Mouse (Mus musculus) intestine, embryonic 14.5 days (tissue): Measurements from ENCODE around the gene Aldh3b2. TPM values are rescaled to one million over a fixed set of nuclear protein-coding genes. Genes with fewer than 3 reads are reported as not detected.

Source experiments
- ATAC-seq: fragments of 200-750 bp; cut with Nextera tagmentation; replicated peaks from 2 replicates; pipeline ENCODE4 v1.8.0; 2017; ENCODE audit warnings: low read depth, moderate number of reproducible peaks, moderate TSS enrichment, moderate library complexity; ENCODE audit not compliant: low FRiP score, low TSS enrichment
- DNase-seq: peaks from one replicate; pipeline ENCODE4 v3.0.0-alpha.2; 2018; ENCODE audit warnings: low spot score
- H3K27ac ChIP-seq: fragments of 300-500 bp; sonication (generic); 2 replicates; pipeline ENCODE4 v1.5.1; 2014; ENCODE audit warnings: low read depth, mild to moderate bottlenecking, control low read depth
- H3K27me3 ChIP-seq: fragments of 300-500 bp; sonication (generic); replicated peaks from 2 replicates; pipeline ENCODE4 v1.6.1; 2014; ENCODE audit warnings: low read length, control low read depth; ENCODE audit not compliant: control insufficient read depth, insufficient read depth
- H3K36me3 ChIP-seq: fragments of 300-500 bp; sonication (generic); 2 replicates; pipeline ENCODE4 v1.6.1; 2014; ENCODE audit warnings: low read length, control low read depth; ENCODE audit not compliant: control insufficient read depth, insufficient read depth
- H3K4me1 ChIP-seq: fragments of 300-500 bp; sonication (generic); replicated peaks from 2 replicates; pipeline ENCODE4 v1.6.1; 2014; ENCODE audit warnings: low read length, control low read depth, mixed read lengths; ENCODE audit not compliant: control insufficient read depth, insufficient read depth
- H3K4me2 ChIP-seq: fragments of 300-500 bp; sonication (generic); 2 replicates; pipeline ENCODE4 v1.6.1; 2014; ENCODE audit warnings: low read length
- H3K4me3 ChIP-seq: fragments of 300-500 bp; sonication (generic); 2 replicates; pipeline ENCODE4 v1.5.1; 2014; ENCODE audit warnings: low read depth, low read length, control low read depth, mixed read lengths
- H3K9ac ChIP-seq: fragments of 300-500 bp; sonication (generic); 2 replicates; pipeline ENCODE4 v1.6.1; 2014; ENCODE audit warnings: mild to moderate bottlenecking, low read length
- H3K9me3 ChIP-seq: fragments of 300-500 bp; sonication (generic); 2 replicates; pipeline ENCODE4 v1.6.1; 2016; ENCODE audit warnings: low read length, control low read depth; ENCODE audit not compliant: control insufficient read depth
- WGBS: fragments of 180-500 bp; shearing (Covaris S2); extraction: QIAGEN DNeasy Blood & Tissue Kit; methylation state at CpG from one replicate; pipeline ENCODE4 v1.1.7; 2014; 5-methylcytosine and 5-hydroxymethylcytosine counted together
- polyA plus RNA-seq: library from polyadenylated mRNA; unstranded; fragments of >200 nt; fragmentation: Nextera tagmentation; extraction: Ambion mirVana; gene quantifications from 2 replicates; pipeline ENCODE4 v1.2.1, GENCODE M21; 2014

The Aldh3b2 gene
- polyA plus RNA-seq, 1 experiment from 2014 or later: 1.0 TPM

GRCm38 (mm10) chr19:3988750-3989149 is 16.6 kb downstream of the Aldh3b2 start:
- H3K9me3 ChIP-seq: no peaks in the 10 kb centered on the region
- H3K4me2 ChIP-seq: no peak overlapping the region
- DNase-seq (no peak), ATAC-seq (no peak)
- no peak overlapping the region for H3K27ac ChIP-seq
- H3K4me3 ChIP-seq: no peak overlapping the region
- H3K9ac ChIP-seq: no peak overlapping the region
- H3K4me1 ChIP-seq: peaks cover 24% of the 10 kb centered on the region
- H3K36me3 ChIP-seq: no peaks in the 10 kb centered on the region
- H3K27me3 ChIP-seq: no peaks in the 10 kb centered on the region
- WGBS: 82% methylated on average over 4 of the region's 4 CpGs

DNA sequence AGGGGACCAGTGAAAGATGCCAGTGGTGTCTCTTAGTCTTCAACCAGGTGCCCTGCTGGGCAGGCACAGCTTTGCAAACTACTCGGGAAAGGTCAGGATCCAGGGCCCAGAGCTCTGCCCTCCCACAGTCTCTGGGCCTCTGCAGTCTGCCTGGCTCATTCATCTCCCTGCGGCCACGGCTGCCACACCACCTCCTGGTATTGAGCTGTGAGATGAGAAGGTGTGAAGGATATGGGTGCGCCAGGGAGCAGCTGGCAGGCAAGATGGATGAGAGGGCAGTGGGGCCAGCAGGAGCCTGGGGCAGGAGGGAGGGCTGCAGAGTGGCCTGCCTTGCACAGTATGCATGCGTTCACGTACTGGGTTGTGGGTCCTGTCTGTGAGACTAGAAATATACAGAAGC is 18.7 kb downstream of the Aldh3b2 start:
- H3K36me3 ChIP-seq: no peaks in the 10 kb centered on the region
- WGBS: 24% methylated on average over 6 of the region's 6 CpGs
- DNase-seq: no peak

GRCm38 (mm10) chr19:3991562-3991961 is 19.4 kb downstream of the Aldh3b2 start:
- WGBS: 89% methylated on average over 3 of the region's 3 CpGs
- no peak for ATAC-seq
- H3K4me1 ChIP-seq: peaks cover 6% of the 10 kb centered on the region
- no peak overlapping the region for H3K9ac ChIP-seq
- H3K27ac ChIP-seq: no peak overlapping the region
- H3K4me3 ChIP-seq: no peak overlapping the region
- no peaks in the 10 kb centered on the region for H3K9me3 ChIP-seq
- DNase-seq: no peak
- H3K4me2 ChIP-seq: no peak overlapping the region
- H3K27me3 ChIP-seq: no peaks in the 10 kb centered on the region
- no peaks in the 10 kb centered on the region for H3K36me3 ChIP-seq

More for the DNA sequence above, 18.7 kb downstream of the Aldh3b2 start:
- Histone ChIP-seq H3K4me2 (no peak overlapping the region), H3K27me3 (no peaks in the 10 kb centered on the region), H3K9me3 (no peaks in the 10 kb centered on the region), H3K9ac (no peak overlapping the region), H3K27ac (no peak overlapping the region), H3K4me1 (peaks cover 14% of the 10 kb centered on the region), H3K4me3 (no peak overlapping the region)
- no peak for ATAC-seq

GRCm38 (mm10) chr19:3991966-3992365 is 19.8 kb downstream of the Aldh3b2 start:
- 89% methylated on average over 3 of the region's 3 CpGs for WGBS
- Histone ChIP-seq H3K27me3 (no peaks in the 10 kb centered on the region), H3K36me3 (no peaks in the 10 kb centered on the region), H3K4me1 (peaks cover 2% of the 10 kb centered on the region), H3K4me2 (no peak overlapping the region), H3K27ac (no peak overlapping the region), H3K9ac (no peak overlapping the region), H3K9me3 (no peaks in the 10 kb centered on the region), H3K4me3 (no peak overlapping the region)
- DNase-seq: no peak
- no peak for ATAC-seq

DNA sequence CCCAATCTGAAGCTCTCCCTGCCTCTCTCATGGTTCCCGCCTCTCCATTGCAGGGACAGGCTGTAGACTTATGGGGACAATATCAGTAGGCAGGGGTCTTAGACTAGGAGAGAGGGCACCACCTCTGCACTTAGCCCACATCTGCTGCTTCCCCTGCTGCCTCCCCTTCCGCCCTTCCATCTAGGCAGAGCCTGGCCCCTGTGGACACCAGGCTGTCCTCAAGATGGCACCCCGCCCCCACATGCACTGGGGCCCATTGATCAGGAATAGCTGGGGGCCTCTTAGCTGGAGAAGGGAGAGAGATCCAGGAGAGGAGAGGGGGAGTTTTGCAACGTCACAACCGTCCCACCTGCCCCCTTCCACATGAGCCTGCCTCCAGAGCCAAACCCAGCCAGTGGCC is 20.3 kb downstream of the Aldh3b2 start, which contains the start of gene Tbx10:
Tbx10 (plus strand) TSS at position 337 of the 400 bp plus-strand sequence.
- Histone ChIP-seq H3K36me3 (no peaks in the 10 kb centered on the region), H3K4me2 (no peak within 1 kb of the TSS), H3K27me3 (no peaks in the 10 kb centered on the region), H3K4me1 (no peaks in the 10 kb centered on the region), H3K9ac (no peak within 1 kb of the TSS), H3K9me3 (no peaks in the 10 kb centered on the region), H3K27ac (no peak within 1 kb of the TSS), H3K4me3 (no peak within 1 kb of the TSS)
- ATAC-seq (no peak), DNase-seq (no peak)
- WGBS: 63% methylated on average over 5 of the region's 5 CpGs

- H3K9ac ChIP-seq: no peak overlapping the region
- peaks cover 5% of the 10 kb centered on the region; the same call in 1 of the 2 replicates for H3K4me1 ChIP-seq
- H3K4me3 ChIP-seq: no peak overlapping the region
- H3K27ac ChIP-seq: no peak overlapping the region
- H3K27me3 ChIP-seq: no peaks in the 10 kb centered on the region
- H3K9me3 ChIP-seq: no peaks in the 10 kb centered on the region
- ATAC-seq: no peak
- no peak overlapping the region for H3K4me2 ChIP-seq
- H3K36me3 ChIP-seq: no peaks in the 10 kb centered on the region
- WGBS: 68% methylated on average over 6 of the region's 6 CpGs
- no peak for DNase-seq
These were observed 22.8 kb downstream of the Aldh3b2 start for GRCm38 (mm10) chr19:3994932-3995331.

- H3K27ac ChIP-seq: no peak overlapping the region
- DNase-seq (no peak), ATAC-seq (no peak)
- H3K4me2 ChIP-seq: no peak overlapping the region
- no peaks in the 10 kb centered on the region for H3K9me3 ChIP-seq
- H3K9ac ChIP-seq: no peak overlapping the region
- H3K27me3 ChIP-seq: no peaks in the 10 kb centered on the region
- H3K36me3 ChIP-seq: no peaks in the 10 kb centered on the region
- peaks cover 5% of the 10 kb centered on the region; the same call in 1 of the 2 replicates for H3K4me1 ChIP-seq
- no peak overlapping the region for H3K4me3 ChIP-seq
- 66% methylated on average over 3 of the region's 3 CpGs for WGBS
These were observed 23.4 kb downstream of the Aldh3b2 start for GRCm38 (mm10) chr19:3995505-3995904.

DNA sequence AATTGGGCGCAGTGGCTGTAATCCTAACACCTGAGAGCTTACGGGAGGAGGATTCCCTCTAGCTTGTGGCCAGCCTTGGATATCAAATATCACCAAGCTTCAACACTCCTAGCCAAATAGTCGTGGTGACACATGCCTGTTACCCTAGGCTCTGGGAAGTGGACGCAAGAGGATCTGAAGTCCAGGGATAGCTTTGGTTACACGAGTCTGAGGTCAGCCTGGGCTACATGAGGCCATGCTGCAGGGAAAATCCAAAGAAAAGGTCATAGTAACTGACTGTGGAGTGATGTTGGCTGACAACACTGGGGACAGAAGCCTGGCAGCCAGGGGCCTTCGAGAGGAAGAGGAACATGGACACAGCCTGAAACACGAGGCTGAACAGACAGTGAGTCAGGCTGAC is 24.0 kb downstream of the Aldh3b2 start:
- H3K27ac ChIP-seq: no peak overlapping the region

DNA sequence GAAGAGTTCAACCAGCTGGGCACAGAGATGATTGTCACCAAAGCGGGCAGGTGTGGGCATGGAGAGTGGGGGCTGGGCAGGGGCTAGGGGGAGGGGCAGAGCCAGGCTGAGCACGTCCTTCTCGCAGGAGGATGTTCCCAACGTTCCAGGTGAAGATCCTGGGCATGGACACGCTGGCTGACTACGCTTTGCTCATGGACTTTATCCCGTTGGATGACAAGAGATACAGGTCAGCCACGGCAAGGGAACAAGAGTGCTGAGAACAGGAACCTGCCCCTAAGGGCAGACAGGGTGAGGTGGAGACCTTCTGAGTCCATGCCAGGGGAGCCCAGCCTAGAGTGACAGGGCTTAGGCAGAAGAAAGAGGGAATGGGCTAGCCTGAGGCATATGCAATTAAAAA is 24.6 kb downstream of the Aldh3b2 start:
- 82% methylated on average over 8 of the region's 8 CpGs for WGBS
- DNase-seq: no peak
- Histone ChIP-seq H3K36me3 (no peaks in the 10 kb centered on the region), H3K9me3 (no peaks in the 10 kb centered on the region), H3K4me2 (no peak overlapping the region), H3K4me3 (no peak overlapping the region), H3K27ac (no peak overlapping the region), H3K4me1 (peaks cover 15% of the 10 kb centered on the region), H3K9ac (no peak overlapping the region), H3K27me3 (no peaks in the 10 kb centered on the region)
- ATAC-seq: no peak

More for the DNA sequence above, 24.0 kb downstream of the Aldh3b2 start:
- Histone ChIP-seq H3K9ac (no peak overlapping the region), H3K36me3 (no peaks in the 10 kb centered on the region), H3K4me1 (peaks cover 9% of the 10 kb centered on the region), H3K27me3 (no peaks in the 10 kb centered on the region), H3K9me3 (no peaks in the 10 kb centered on the region), H3K4me3 (no peak overlapping the region), H3K4me2 (no peak overlapping the region)
- DNase-seq: no peak
- ATAC-seq: no peak
- 75% methylated on average over 7 of the region's 7 CpGs for WGBS
